Mouse (Mus musculus): ENCODE data around the gene Efcab9. TPM values are rescaled to one million over a fixed set of nuclear protein-coding genes. Genes with fewer than 3 reads are reported as not detected.

The Efcab9 gene
- 0.34 and 0.36 TPM in 2 replicates for polyA plus RNA-seq (2015; fragmentation: Nextera tagmentation; extraction: Ambion mirVana)

DNA sequence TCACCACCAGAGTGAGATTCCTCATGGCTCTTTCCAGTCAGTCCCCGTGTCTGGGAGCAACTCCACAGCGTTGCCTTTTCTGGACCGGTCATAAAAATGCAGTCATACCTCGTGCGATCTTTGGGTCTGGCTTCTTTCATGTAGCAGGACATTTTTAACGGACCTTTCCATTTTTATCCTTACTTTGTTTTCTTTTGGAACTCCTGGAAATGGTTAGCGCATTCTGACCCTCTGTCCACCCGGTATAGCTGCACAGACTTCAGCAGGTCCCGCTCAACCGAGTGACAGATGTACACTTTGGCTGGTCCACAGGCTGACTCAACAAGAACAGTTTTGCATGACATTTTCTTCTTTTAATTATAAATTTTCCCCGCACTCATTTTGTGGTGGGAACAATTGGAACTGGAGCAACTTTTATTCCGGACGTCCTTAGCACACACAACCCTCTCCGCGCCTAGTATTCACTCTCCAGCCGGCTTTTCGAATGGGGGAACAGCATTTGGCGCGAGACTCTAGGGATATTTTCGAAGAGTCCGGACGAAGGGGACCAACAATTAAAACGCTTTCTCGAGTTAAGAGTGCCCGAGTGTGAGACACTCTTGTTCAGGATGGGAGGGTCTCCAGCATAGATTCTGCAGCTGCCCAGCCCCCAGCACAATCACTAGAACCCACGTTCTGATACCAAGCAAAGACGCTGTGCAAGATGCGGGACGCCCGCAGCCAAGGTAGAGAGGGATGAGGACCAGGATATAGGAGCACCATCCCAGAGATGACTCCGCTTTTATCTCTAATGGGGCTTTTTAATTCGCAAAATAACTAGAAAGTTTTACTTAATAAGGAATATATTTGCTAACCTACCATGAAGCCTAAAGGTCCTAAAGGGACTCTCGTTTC, at the start of gene Efcab9:
Gene Efcab9 (minus strand): TSS at position 211 of the 894 bp plus-strand sequence.

DNA sequence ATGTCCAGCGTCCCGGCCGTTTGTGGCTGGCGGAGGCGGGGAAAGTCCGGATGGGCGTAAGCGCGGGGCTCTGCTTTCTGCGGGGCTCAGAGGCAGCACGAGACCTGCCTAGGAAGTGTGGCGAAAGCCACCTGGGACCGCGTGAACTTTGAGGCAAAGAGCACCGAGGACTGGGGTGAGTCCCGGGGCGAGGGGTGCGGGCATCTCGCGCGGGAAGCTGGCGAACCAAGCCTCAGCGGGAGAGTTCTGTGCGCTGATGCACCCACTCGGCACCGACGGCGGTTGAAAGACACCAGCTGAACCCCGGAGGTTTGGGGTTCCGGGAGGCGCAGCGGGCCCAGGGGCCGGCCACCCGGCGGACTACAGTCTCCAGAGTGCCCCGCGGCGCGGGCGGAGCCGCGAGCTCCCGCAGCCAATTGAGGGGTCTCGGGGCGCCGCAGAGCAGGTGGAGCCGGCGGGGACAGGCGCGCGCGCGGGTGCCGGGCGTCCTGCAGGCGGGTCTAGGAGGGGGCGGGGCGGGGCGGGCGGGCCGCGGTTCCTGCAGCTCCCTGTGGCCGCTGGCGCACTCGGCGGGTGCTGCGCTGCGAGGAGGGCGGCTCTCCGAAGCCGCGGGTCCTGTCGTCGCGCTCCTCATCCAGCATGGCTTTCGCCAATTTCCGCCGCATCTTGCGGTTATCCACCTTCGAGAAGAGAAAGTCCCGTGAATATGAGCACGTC, 1.0 kb upstream of the Efcab9 start, which contains the start of gene Stk10:
Gene Stk10 (plus strand): TSS at position 541 of the 717 bp plus-strand sequence.

Other genes starting within 250 kb of the Efcab9 start
- 58,889 and 63,294 TPM in 2 replicates for gene Hba-a1, start 248.6 kb downstream of the Efcab9 start, polyA plus RNA-seq (2015; fragmentation: Nextera tagmentation; extraction: Ambion mirVana)
- gene Hbq1b, start 245.1 kb downstream of the Efcab9 start, polyA plus RNA-seq (2015; fragmentation: Nextera tagmentation; extraction: Ambion mirVana) = 127 and 136 TPM in 2 replicates
- gene Hba-a2, start 235.6 kb downstream of the Efcab9 start, polyA plus RNA-seq (2015; fragmentation: Nextera tagmentation; extraction: Ambion mirVana) = 115,361 and 124,822 TPM in 2 replicates
- gene Hbq1a, start 232.0 kb downstream of the Efcab9 start, polyA plus RNA-seq (2015; fragmentation: Nextera tagmentation; extraction: Ambion mirVana) = 5.9 and 6.7 TPM in 2 replicates
- 4.3 and 6.0 TPM in 2 replicates for gene Sh3pxd2b, start 184.3 kb downstream of the Efcab9 start, polyA plus RNA-seq (2015; fragmentation: Nextera tagmentation; extraction: Ambion mirVana)
- gene Ubtd2, start 76.7 kb downstream of the Efcab9 start, polyA plus RNA-seq (2015; fragmentation: Nextera tagmentation; extraction: Ambion mirVana) = 8.6 and 10.3 TPM in 2 replicates
- gene Stk10, start 1.2 kb upstream of the Efcab9 start, polyA plus RNA-seq (2015; fragmentation: Nextera tagmentation; extraction: Ambion mirVana) = 5.3 and 7.5 TPM in 2 replicates
- 16.7 and 23.2 TPM in 2 replicates for gene Fbxw11, start 110.6 kb upstream of the Efcab9 start, polyA plus RNA-seq (2015; fragmentation: Nextera tagmentation; extraction: Ambion mirVana)